Mouse (Mus musculus) hindbrain, embryonic 14.5 days (tissue): ENCODE data around the gene Paf1. TPM values are rescaled to one million over a fixed set of nuclear protein-coding genes. Genes with fewer than 3 reads are reported as not detected.
A peak's percentile ranks its signal among the peaks of the same experiment; 100 is the strongest.

Source experiments
- ATAC-seq: fragments of 200-750 bp; cut with Nextera tagmentation; 2 replicates; pipeline ENCODE4 v1.8.0; 2017; ENCODE audit warnings: moderate number of reproducible peaks, mild to moderate bottlenecking, moderate TSS enrichment, moderate library complexity; ENCODE audit not compliant: low FRiP score
- DNase-seq: peaks from one replicate; pipeline ENCODE4 v3.0.0-alpha.2; 2015; ENCODE audit warnings: low spot score
- H3K27ac ChIP-seq: fragments of 300-500 bp; sonication (generic); 2 replicates; pipeline ENCODE4 v1.5.1; 2014; ENCODE audit warnings: mild to moderate bottlenecking, moderate library complexity
- H3K27me3 ChIP-seq: fragments of 300-500 bp; sonication (generic); 2 replicates; pipeline ENCODE4 v1.6.1; 2014; ENCODE audit warnings: mild to moderate bottlenecking, low read length, mixed read lengths; ENCODE audit not compliant: control insufficient read depth, insufficient read depth
- H3K36me3 ChIP-seq: fragments of 300-500 bp; sonication (generic); replicated peaks from 2 replicates; pipeline ENCODE4 v1.6.1; 2014; ENCODE audit not compliant: control insufficient read depth, insufficient read depth
- H3K4me1 ChIP-seq: fragments of 300-500 bp; sonication (generic); replicated peaks from 2 replicates; pipeline ENCODE4 v1.6.1; 2014; ENCODE audit warnings: antibody characterized with exemption, low read length, mixed read lengths; ENCODE audit not compliant: control insufficient read depth, insufficient read depth
- H3K4me2 ChIP-seq: fragments of 300-500 bp; sonication (generic); replicated peaks from 2 replicates; pipeline ENCODE4 v1.6.1; 2014; ENCODE audit warnings: mild to moderate bottlenecking, moderate library complexity
- H3K4me3 ChIP-seq: fragments of 300-500 bp; sonication (generic); replicated peaks from 2 replicates; pipeline ENCODE4 v1.5.1; 2014; ENCODE audit warnings: mild to moderate bottlenecking, low read length
- H3K9ac ChIP-seq: fragments of 300-500 bp; sonication (generic); 2 replicates; pipeline ENCODE4 v1.6.1; 2014
- H3K9me3 ChIP-seq: fragments of 300-500 bp; sonication (generic); 2 replicates; pipeline ENCODE4 v1.6.1; 2016; ENCODE audit warnings: low read length; ENCODE audit not compliant: control insufficient read depth
- WGBS: fragments of 180-500 bp; shearing (Covaris S2); extraction: QIAGEN DNeasy Blood & Tissue Kit; methylation state at CpG from one replicate; pipeline ENCODE4 v1.1.7; 2014; 5-methylcytosine and 5-hydroxymethylcytosine counted together
- polyA plus RNA-seq: library from polyadenylated mRNA; unstranded; fragments of >200 nt; fragmentation: Nextera tagmentation; extraction: Ambion mirVana; gene quantifications from 2 replicates; pipeline ENCODE4 v1.2.1, GENCODE M21; 2014

Paf1 gene
- polyA plus RNA-seq, 1 experiment from 2014 or later: 73.9 TPM

DNA sequence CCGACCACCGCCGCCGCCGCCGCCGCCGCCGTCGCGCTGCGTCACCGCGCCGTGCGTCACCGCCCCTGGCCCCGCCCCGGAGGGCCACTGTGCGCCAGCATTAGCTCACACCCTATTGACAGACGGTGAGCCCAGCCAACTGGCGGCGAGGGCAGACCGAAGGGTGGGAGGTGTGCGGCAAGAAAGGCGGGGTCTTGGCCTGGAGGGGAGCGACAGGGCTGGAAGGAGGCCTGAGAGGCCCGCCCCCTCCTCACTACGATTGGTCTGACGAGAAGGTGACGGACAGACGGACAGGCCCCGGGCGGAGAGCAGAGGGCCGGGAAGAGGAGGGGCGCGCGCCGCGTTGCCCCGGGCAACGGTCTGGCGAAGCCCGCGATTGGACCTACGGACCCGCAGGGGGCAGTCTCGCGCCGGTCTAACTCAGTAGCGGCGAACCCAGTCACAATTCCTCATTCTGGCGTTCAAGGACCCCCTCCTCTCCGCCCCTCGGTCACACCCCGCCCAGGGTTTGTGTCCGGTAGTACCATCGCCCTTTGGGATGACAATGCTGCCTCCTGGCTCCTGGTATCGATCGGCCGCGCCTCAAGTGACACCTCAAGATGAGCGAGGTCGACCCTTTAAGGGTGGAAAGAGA is 43.6 kb downstream of the Paf1 start:
- peak; percentile 99 for ATAC-seq
- peak overlapping the region; percentile 93 for H3K4me3 ChIP-seq
- H3K9me3 ChIP-seq: no peaks in the 10 kb centered on the region
- H3K4me2 ChIP-seq: peak overlapping the region; percentile 87
- H3K9ac ChIP-seq: peak overlapping the region; percentile 98
- peaks cover 18% of the 10 kb centered on the region for H3K36me3 ChIP-seq
- H3K4me1 ChIP-seq: peaks cover 38% of the 10 kb centered on the region
- no peaks in the 10 kb centered on the region for H3K27me3 ChIP-seq
- H3K27ac ChIP-seq: peak overlapping the region; percentile 82
- DNase-seq: peak; percentile 98
- WGBS: under 1% methylated on average over 57 of the region's 64 CpGs

DNA sequence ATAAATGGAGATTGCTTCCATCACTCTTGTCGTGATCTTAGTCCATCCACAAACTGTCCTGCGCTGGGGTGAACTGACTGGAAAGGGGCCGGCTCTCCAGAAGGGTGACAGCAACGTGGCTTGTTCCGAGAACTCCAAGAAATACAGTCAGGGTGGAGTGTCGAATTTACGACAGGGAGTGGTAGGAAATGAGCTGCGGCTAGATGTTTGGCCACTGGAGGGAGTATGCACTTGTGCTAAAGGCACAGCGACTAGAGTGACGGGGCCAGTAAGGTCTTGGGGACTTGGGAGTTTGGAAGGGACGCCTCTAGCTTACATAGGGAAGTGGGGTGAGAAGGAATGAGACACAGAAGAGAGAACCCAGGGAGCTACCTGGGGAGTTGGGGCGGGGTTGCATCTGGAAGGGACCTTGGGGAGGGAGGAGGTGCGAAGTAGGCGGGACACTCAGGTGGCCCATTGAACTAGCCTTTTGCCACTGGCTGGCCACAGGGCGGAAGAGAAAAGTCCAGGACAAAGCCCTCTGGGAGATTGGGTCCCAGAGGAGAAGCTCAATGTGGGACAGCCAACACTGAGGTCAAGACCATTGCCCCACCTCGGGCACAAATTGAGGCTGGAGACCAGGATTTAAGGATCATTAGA is 44.3 kb downstream of the Paf1 start, which contains the start of gene Gmfg:
TSS of gene Gmfg (plus strand) at position 516 of the 639 bp plus-strand sequence.
- ATAC-seq: peak; percentile 31
- Histone ChIP-seq H3K36me3 (peaks cover 17% of the 10 kb centered on the region), H3K27ac (peak within 1 kb of the TSS; percentile 82), H3K27me3 (no peaks in the 10 kb centered on the region), H3K4me2 (peak within 1 kb of the TSS; percentile 67), H3K9ac (peak within 1 kb of the TSS; percentile 72), H3K4me1 (peaks cover 35% of the 10 kb centered on the region), H3K4me3 (peak within 1 kb of the TSS; percentile 93), H3K9me3 (no peaks in the 10 kb centered on the region)
- peak; percentile 84 for DNase-seq
- WGBS: 3% methylated on average over 16 of the region's 16 CpGs

- no peak overlapping the region for H3K27ac ChIP-seq
- H3K4me3 ChIP-seq: no peak overlapping the region
- H3K27me3 ChIP-seq: no peaks in the 10 kb centered on the region
- H3K36me3 ChIP-seq: peaks cover 10% of the 10 kb centered on the region; the same call in 1 of the 2 replicates
- DNase-seq (no peak), ATAC-seq (no peak)
- no peak overlapping the region for H3K9ac ChIP-seq
- H3K4me2 ChIP-seq: no peak overlapping the region
- H3K4me1 ChIP-seq: peaks cover 26% of the 10 kb centered on the region
- H3K9me3 ChIP-seq: no peaks in the 10 kb centered on the region
Measured at GRCm38 (mm10) chr7:28437964-28438363, 45.2 kb downstream of the Paf1 start.

DNA sequence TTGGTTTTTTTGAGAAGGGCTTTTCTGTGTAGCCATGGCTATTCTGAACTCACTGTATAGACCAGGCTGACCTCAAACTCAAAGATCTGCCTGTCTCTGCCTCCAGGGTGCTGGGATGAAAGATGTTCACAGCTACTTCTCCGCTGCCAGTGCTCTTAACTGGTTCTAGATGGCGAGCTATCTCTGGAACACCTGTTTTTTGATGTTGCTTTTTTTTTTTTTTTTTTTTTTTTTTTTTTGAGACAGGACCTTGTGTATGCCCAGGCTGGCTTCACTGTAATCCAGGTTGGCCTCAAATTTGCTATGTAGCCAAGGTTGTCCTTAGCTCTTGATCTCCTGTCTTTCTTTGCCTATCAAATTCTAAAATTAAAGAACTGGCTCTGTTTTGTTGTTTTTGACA is 46.0 kb downstream of the Paf1 start:
- Histone ChIP-seq H3K27me3 (no peaks in the 10 kb centered on the region), H3K4me2 (no peak overlapping the region), H3K9ac (no peak overlapping the region), H3K9me3 (no peaks in the 10 kb centered on the region), H3K4me3 (no peak overlapping the region), H3K4me1 (peaks cover 18% of the 10 kb centered on the region), H3K36me3 (peaks cover 1% of the 10 kb centered on the region; the same call in 1 of the 2 replicates), H3K27ac (no peak overlapping the region)
- WGBS: 95% methylated on average over 2 of the region's 2 CpGs
- ATAC-seq (no peak), DNase-seq (no peak)

- Histone ChIP-seq H3K9me3 (no peaks in the 10 kb centered on the region), H3K9ac (no peak overlapping the region), H3K36me3 (no peaks in the 10 kb centered on the region), H3K4me2 (no peak overlapping the region), H3K27me3 (peaks cover 2% of the 10 kb centered on the region; the same call in 1 of the 2 replicates), H3K4me3 (no peak overlapping the region), H3K27ac (no peak overlapping the region), H3K4me1 (no peaks in the 10 kb centered on the region)
- no peak for DNase-seq
- WGBS: 50% methylated on average over 2 of the region's 2 CpGs
- no peak for ATAC-seq
Measured at GRCm38 (mm10) chr7:28440739-28441138, 48.0 kb downstream of the Paf1 start.

DNA sequence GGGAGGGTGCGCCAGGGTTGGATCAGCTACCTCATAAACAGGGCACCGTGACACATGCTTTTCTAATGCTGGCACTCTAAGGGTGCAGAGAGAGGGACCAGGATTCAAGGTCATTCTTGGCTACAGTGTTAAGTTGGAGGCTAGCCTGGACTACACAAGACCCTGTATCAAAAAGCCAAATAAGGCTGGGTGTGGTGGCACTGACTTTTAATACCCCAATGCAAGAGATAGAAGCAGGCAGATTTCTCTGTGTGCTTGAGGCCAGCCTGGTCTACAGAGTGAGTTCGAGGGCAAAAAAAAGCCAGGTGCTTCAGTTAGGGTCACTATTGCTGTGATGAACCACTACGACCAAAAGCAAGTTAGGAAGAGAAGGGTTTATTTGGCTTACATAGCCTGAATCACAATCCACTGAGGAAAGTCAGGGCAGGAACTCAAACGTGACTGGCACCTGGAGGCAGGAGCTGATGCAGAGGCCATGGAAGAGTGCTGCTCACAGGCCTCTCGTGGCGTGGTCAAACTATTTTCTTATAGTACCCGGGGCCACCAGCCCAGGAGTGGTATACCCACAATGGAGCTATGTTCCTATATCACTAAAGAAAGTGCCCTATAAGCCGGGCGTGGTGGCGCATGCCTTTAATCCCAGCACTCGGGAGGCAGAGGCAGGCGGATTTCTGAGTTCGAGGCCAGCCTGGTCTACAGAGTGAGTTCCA is 49.2 kb downstream of the Paf1 start:
- no peak overlapping the region for H3K27ac ChIP-seq
- H3K27me3 ChIP-seq: peaks cover 4% of the 10 kb centered on the region; the same call in 1 of the 2 replicates
- no peaks in the 10 kb centered on the region for H3K36me3 ChIP-seq
- no peak for DNase-seq
- H3K9ac ChIP-seq: no peak overlapping the region
- H3K4me2 ChIP-seq: no peak overlapping the region
- ATAC-seq: no peak
- no peak overlapping the region for H3K4me3 ChIP-seq
- no peaks in the 10 kb centered on the region for H3K4me1 ChIP-seq
- WGBS: 93% methylated on average over 13 of the region's 14 CpGs
- no peaks in the 10 kb centered on the region for H3K9me3 ChIP-seq

DNA sequence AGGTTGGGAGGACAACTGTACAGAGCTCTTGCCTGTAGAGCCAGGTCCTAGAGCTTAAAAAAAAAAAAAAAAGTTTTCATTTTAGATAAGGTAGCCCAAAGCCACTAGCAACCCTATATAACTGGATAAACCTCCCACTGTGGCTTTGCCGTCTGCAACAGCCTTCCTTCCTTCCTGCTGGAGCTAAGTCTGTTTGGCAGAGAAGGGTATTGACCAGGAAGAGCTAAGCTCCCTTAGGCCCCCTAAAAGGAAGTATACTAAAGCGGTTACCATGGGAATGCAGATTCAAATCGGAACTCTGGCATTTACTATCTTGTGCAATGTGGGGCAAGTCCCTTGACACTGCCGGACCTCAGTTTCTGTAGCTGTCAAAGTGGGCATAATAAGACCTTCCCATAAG is 49.9 kb downstream of the Paf1 start:
- Histone ChIP-seq H3K4me2 (no peak overlapping the region), H3K27ac (no peak overlapping the region), H3K36me3 (no peaks in the 10 kb centered on the region), H3K4me1 (0 out of 2 replicates have a peak, but pooled peaks cover 2% of the 10 kb centered on the region), H3K9me3 (no peaks in the 10 kb centered on the region), H3K27me3 (peaks cover 4% of the 10 kb centered on the region; the same call in 1 of the 2 replicates), H3K9ac (no peak overlapping the region), H3K4me3 (no peak overlapping the region)
- DNase-seq (no peak), ATAC-seq (no peak)
- 51% methylated on average over 4 of the region's 4 CpGs for WGBS

DNA sequence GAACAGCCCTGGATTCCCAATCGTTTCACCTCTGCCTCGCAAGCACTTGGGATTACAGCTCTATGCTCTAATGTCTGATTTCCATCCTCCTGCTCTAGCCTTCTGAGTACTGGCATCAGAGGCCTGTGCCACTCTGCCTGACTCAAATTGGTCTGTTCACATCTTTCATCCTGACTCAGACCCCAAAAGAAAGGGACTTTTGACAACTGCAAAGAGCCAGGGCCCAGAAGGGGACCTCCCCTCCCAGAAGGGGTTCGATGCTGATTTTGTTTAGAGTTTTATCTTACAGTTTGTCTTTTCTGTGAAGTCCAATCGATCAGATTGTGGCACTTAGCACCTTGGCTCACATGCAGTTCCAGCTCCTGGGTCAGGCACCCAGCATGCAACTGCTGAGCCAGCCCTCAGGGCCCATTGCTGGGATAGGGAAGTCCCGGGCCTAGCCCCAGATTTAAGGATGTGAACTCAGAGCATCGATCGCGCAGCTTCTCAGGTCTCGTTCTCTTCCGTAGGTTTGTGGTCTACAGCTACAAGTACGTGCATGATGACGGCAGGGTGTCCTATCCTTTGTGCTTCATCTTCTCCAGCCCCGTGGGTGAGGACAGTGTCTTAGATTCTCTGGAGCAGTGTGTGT is 51.7 kb downstream of the Paf1 start:
- 84% methylated on average over 13 of the region's 13 CpGs for WGBS
- no peak overlapping the region for H3K4me3 ChIP-seq
- DNase-seq: no peak
- no peak overlapping the region for H3K4me2 ChIP-seq
- no peaks in the 10 kb centered on the region for H3K36me3 ChIP-seq
- no peak overlapping the region for H3K9ac ChIP-seq
- H3K4me1 ChIP-seq: 0 out of 2 replicates have a peak, but pooled peaks cover 4% of the 10 kb centered on the region
- peaks cover 4% of the 10 kb centered on the region; the same call in 1 of the 2 replicates for H3K27me3 ChIP-seq
- no peak for ATAC-seq
- H3K9me3 ChIP-seq: no peaks in the 10 kb centered on the region
- H3K27ac ChIP-seq: no peak overlapping the region

GRCm38 (mm10) chr7:28446446-28446845 is 53.7 kb downstream of the Paf1 start:
- no peak overlapping the region for H3K27ac ChIP-seq
- peaks cover 4% of the 10 kb centered on the region; the same call in 1 of the 2 replicates for H3K27me3 ChIP-seq
- no peak overlapping the region for H3K9ac ChIP-seq
- WGBS: 8% methylated on average over 12 of the region's 12 CpGs
- no peaks in the 10 kb centered on the region for H3K9me3 ChIP-seq
- 0 out of 2 replicates have a peak, but pooled peaks cover 4% of the 10 kb centered on the region for H3K4me1 ChIP-seq
- no peaks in the 10 kb centered on the region for H3K36me3 ChIP-seq
- no peak overlapping the region for H3K4me3 ChIP-seq
- DNase-seq: peak; percentile 79
- no peak for ATAC-seq
- no peak overlapping the region for H3K4me2 ChIP-seq
